Mouse (Mus musculus): ENCODE results near the gene Hpca. TPM values are rescaled to one million over a fixed set of nuclear protein-coding genes. Genes with fewer than 3 reads are reported as not detected.

The Hpca gene
- polyA plus RNA-seq, 1 experiment from 2014 or later = 0.37 TPM

GRCm38 (mm10) chr4:129081041-129081440 lies 40.8 kb downstream of the Hpca start:
- no peak overlapping the region for H3K4me2 ChIP-seq
- no peak for ATAC-seq (ENCODE audit: extremely low read depth, insufficient number of reproducible peaks, low FRiP score, low TSS enrichment)
- no peaks in the 10 kb centered on the region for H3K27me3 ChIP-seq (replicated peaks)
- peaks cover 6% of the 10 kb centered on the region; the same call in 1 of the 2 replicates for H3K4me1 ChIP-seq
- no peak overlapping the region for H3K27ac ChIP-seq (replicated peaks)
- no peak overlapping the region for H3K9ac ChIP-seq
- WGBS = 80% methylated on average over 7 of the region's 7 CpGs
- H3K4me3 ChIP-seq = no peak overlapping the region
- peaks cover 9% of the 10 kb centered on the region; the same call in 1 of the 2 replicates for H3K9me3 ChIP-seq
- peaks cover 95% of the 10 kb centered on the region for H3K36me3 ChIP-seq

GRCm38 (mm10) chr4:129079126-129079525 lies 42.7 kb downstream of the Hpca start:
- no peak overlapping the region for H3K9ac ChIP-seq
- H3K4me2 ChIP-seq = no peak overlapping the region
- peaks cover 9% of the 10 kb centered on the region; the same call in 1 of the 2 replicates for H3K9me3 ChIP-seq
- peaks cover 96% of the 10 kb centered on the region for H3K36me3 ChIP-seq
- H3K27me3 ChIP-seq (replicated peaks) = no peaks in the 10 kb centered on the region
- WGBS = 84% methylated on average over 9 of the region's 9 CpGs
- H3K4me3 ChIP-seq = no peak overlapping the region
- no peak for ATAC-seq (ENCODE audit: extremely low read depth, insufficient number of reproducible peaks, low FRiP score, low TSS enrichment)
- peaks cover 6% of the 10 kb centered on the region; the same call in 1 of the 2 replicates for H3K4me1 ChIP-seq
- no peak overlapping the region for H3K27ac ChIP-seq (replicated peaks)

GRCm38 (mm10) chr4:129068848-129069247 lies 53.0 kb downstream of the Hpca start:
- ATAC-seq (ENCODE audit: extremely low read depth, insufficient number of reproducible peaks, low FRiP score, low TSS enrichment) = no peak
- 88% methylated on average over 4 of the region's 4 CpGs for WGBS
- Histone ChIP-seq H3K4me1 (peaks cover 6% of the 10 kb centered on the region), H3K9ac (no peak overlapping the region), H3K9me3 (no peaks in the 10 kb centered on the region), H3K27me3 (replicated peaks) (no peaks in the 10 kb centered on the region), H3K27ac (replicated peaks) (no peak overlapping the region), H3K4me3 (no peak overlapping the region), H3K36me3 (peaks cover 8% of the 10 kb centered on the region), H3K4me2 (no peak overlapping the region)

GRCm38 (mm10) chr4:129067638-129068415 lies 54.0 kb downstream of the Hpca start:
- no peak overlapping the region for H3K4me2 ChIP-seq
- ATAC-seq (ENCODE audit: extremely low read depth, insufficient number of reproducible peaks, low FRiP score, low TSS enrichment) = no peak
- 88% methylated on average over 5 of the region's 5 CpGs for WGBS
- H3K36me3 ChIP-seq = no peaks in the 10 kb centered on the region
- H3K9me3 ChIP-seq = no peaks in the 10 kb centered on the region
- no peak overlapping the region for H3K4me3 ChIP-seq
- no peaks in the 10 kb centered on the region for H3K27me3 ChIP-seq (replicated peaks)
- no peak overlapping the region for H3K9ac ChIP-seq
- no peak overlapping the region for H3K27ac ChIP-seq (replicated peaks)
- H3K4me1 ChIP-seq = peaks cover 9% of the 10 kb centered on the region

GRCm38 (mm10) chr4:129065688-129066236 lies 56.1 kb downstream of the Hpca start:
- Histone ChIP-seq H3K9me3 (no peaks in the 10 kb centered on the region), H3K36me3 (no peaks in the 10 kb centered on the region), H3K9ac (no peak overlapping the region), H3K4me3 (no peak overlapping the region), H3K27ac (replicated peaks) (no peak overlapping the region), H3K27me3 (replicated peaks) (no peaks in the 10 kb centered on the region), H3K4me1 (peaks cover 4% of the 10 kb centered on the region; the same call in 1 of the 2 replicates), H3K4me2 (no peak overlapping the region)
- ATAC-seq (ENCODE audit: extremely low read depth, insufficient number of reproducible peaks, low FRiP score, low TSS enrichment) = no peak

GRCm38 (mm10) chr4:129062281-129063075 lies 59.4 kb downstream of the Hpca start:
- ATAC-seq (ENCODE audit: extremely low read depth, insufficient number of reproducible peaks, low FRiP score, low TSS enrichment) = no peak
- no peak overlapping the region for H3K4me2 ChIP-seq

More at GRCm38 (mm10) chr4:129062281-129063075, 59.4 kb downstream of the Hpca start:
- Histone ChIP-seq H3K4me1 (peaks cover 18% of the 10 kb centered on the region), H3K4me3 (no peak overlapping the region), H3K36me3 (no peaks in the 10 kb centered on the region), H3K9ac (no peak overlapping the region), H3K27me3 (replicated peaks) (no peaks in the 10 kb centered on the region), H3K9me3 (no peaks in the 10 kb centered on the region), H3K27ac (replicated peaks) (no peak overlapping the region)
- WGBS = 69% methylated on average over 3 of the region's 3 CpGs

Other genes with a start within 250 kb of the Hpca start
- 2.8 and 2.9 TPM in 2 replicates for gene Trim62, start 238.5 kb downstream of the Hpca start, polyA plus RNA-seq (2015; fragmentation: Nextera tagmentation; extraction: Ambion mirVana)
- gene Azin2, start 159.6 kb downstream of the Hpca start, polyA plus RNA-seq (2015; fragmentation: Nextera tagmentation; extraction: Ambion mirVana) = 7.4 TPM in 2 replicates
- gene Ak2, start 130.1 kb downstream of the Hpca start, polyA plus RNA-seq (2015; fragmentation: Nextera tagmentation; extraction: Ambion mirVana) = 147 and 167 TPM in 2 replicates
- gene Rnf19b, start 63.8 kb downstream of the Hpca start, polyA plus RNA-seq (2015; fragmentation: Nextera tagmentation; extraction: Ambion mirVana) = 5.7 and 6.2 TPM in 2 replicates
- 1.0 and 1.1 TPM in 2 replicates for gene Tmem54, start 16.5 kb downstream of the Hpca start, polyA plus RNA-seq (2015; fragmentation: Nextera tagmentation; extraction: Ambion mirVana)
- 5.6 and 7.1 TPM in 2 replicates for gene Fndc5, start 15.0 kb upstream of the Hpca start, polyA plus RNA-seq (2015; fragmentation: Nextera tagmentation; extraction: Ambion mirVana)
- 12.3 and 14.3 TPM in 2 replicates for gene S100pbp, start 67.7 kb upstream of the Hpca start, polyA plus RNA-seq (2015; fragmentation: Nextera tagmentation; extraction: Ambion mirVana)
- 49.8 and 52.0 TPM in 2 replicates for gene Yars, start 67.7 kb upstream of the Hpca start, polyA plus RNA-seq (2015; fragmentation: Nextera tagmentation; extraction: Ambion mirVana)
- 1.8 and 2.3 TPM in 2 replicates for gene C77080, start 139.4 kb upstream of the Hpca start, polyA plus RNA-seq (2015; fragmentation: Nextera tagmentation; extraction: Ambion mirVana)
- gene Sync, start 165.6 kb upstream of the Hpca start, polyA plus RNA-seq (2015; fragmentation: Nextera tagmentation; extraction: Ambion mirVana) = 1.1 and 1.6 TPM in 2 replicates
- gene Rbbp4, start 213.3 kb upstream of the Hpca start, polyA plus RNA-seq (2015; fragmentation: Nextera tagmentation; extraction: Ambion mirVana) = 279 and 297 TPM in 2 replicates
- 36.6 and 45.0 TPM in 2 replicates for gene Zbtb8os, start 213.7 kb upstream of the Hpca start, polyA plus RNA-seq (2015; fragmentation: Nextera tagmentation; extraction: Ambion mirVana)